Mouse (Mus musculus): ENCODE results near the gene Ip6k3. TPM values are rescaled to one million over a fixed set of nuclear protein-coding genes. Genes with fewer than 3 reads are reported as not detected.
A peak's percentile ranks its signal among the peaks of the same experiment; 100 is the strongest.

The Ip6k3 gene
- total RNA-seq (2014; fragmentation: Nextera tagmentation) (not detected in 2 replicates), total RNA-seq (2017) (not detected in 2 replicates)

DNA sequence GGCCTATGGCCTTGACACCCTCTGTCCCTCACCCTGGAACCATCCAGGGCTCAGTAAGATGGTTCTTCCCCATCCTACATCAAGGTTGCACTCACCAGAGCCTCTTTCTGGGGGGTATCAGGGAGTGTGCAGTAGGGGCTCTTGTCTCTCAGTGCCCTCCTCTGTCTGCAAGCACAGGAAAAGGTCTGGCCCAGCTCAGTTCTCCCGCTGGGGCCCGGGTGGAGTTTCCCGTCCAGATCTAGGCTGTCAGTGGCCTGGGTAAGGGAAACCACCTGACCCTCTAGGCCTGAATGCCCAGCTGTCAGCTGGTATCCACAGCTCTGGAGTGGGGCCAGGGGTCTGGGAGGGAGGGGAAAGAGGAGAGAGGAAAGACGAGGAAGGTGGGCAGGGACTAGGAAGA lies at the start of gene Ip6k3:
Gene Ip6k3, minus strand, starts transcription at position 251 of the 400 bp plus-strand sequence.
- no peak for ATAC-seq (replicated peaks; ENCODE audit: low FRiP score, low TSS enrichment, poor library complexity, severe bottlenecking)

GRCm38 (mm10) chr17:27212768-27213525 lies 45.4 kb upstream of the Ip6k3 start:
- ATAC-seq (replicated peaks; ENCODE audit: low FRiP score, low TSS enrichment, poor library complexity, severe bottlenecking) = no peak

- ATAC-seq (replicated peaks; ENCODE audit: low FRiP score, low TSS enrichment, poor library complexity, severe bottlenecking) = no peak
Measured at GRCm38 (mm10) chr17:27212006-27212405, 44.4 kb upstream of the Ip6k3 start.

DNA sequence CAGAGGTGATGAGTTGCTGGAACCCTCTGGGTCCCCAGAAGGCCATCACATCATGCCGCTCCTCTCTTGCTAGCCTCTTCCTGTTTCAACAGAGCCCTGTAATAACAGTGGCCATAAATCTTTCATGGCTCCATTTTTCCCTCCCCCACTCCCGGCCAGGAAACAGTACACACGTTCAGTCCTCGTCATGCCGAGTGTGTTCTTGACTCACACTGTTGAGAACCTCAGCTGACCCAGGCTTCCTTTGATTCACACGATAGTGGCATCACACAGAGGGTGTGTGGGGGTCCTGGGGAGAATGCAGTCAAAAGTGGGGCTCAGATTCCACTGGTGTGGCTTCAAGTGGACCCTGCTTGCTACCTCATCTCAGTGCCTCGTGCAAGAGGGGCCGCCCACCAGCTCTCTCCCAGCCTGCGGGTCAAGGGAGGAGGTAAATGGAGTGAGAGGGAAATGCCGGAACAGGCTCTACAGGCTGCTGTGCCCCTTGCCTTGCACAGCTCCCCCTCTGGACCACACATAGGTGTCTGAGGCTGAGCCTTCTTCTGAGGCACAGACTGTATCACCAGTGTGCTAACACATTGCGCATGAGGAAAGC lies 39.6 kb upstream of the Ip6k3 start:
- ATAC-seq (replicated peaks; ENCODE audit: low FRiP score, low TSS enrichment, poor library complexity, severe bottlenecking) = no peak

DNA sequence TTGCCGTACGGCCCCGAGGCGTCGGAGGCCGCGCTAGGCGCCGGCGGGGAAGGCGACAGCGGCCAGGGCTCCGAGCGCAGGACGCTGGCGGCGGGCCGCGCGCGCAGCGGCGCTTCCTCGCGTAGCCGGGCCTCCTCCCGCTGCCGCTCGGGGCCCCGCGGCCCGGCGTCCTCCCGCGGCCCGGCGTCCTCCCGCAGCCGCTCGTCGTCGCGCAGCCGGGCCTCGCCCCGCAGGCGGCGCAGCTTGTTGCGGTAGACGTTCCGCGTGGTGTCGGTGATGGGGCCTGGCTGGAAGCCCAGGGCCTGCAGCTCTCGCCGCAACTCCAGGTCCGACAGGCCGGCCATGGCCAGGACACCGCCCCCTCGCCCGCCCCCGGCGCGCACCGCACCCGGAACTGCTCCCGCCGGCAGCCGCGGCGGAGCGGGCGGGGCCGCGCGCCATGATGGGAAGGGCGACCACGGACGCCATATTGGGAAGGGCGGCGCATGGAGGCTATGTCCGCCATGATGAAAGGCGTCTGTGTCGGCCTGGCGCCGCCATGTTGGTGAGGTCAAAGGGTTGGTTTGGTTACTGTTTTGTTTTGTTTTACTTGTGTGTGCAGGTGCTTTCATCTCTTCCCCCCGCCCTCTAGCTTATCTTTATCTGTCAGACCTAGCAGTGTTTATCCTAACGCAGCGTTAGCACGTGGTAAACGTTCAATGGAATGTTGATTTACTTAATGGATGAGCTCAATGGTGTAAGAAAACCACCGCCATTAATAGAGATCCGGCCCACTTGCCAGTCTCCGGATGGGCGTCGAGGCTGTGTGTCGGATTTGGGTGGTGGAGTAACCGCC lies 36.7 kb upstream of the Ip6k3 start, which contains the start of gene Lemd2:
Gene Lemd2, minus strand, starts transcription at position 395 of the 835 bp plus-strand sequence.
- peak; percentile 72 for ATAC-seq (replicated peaks; ENCODE audit: low FRiP score, low TSS enrichment, poor library complexity, severe bottlenecking)

- no peak for ATAC-seq (replicated peaks; ENCODE audit: low FRiP score, low TSS enrichment, poor library complexity, severe bottlenecking)
Measured at GRCm38 (mm10) chr17:27203358-27204074, 35.9 kb upstream of the Ip6k3 start.

- no peak for ATAC-seq (replicated peaks; ENCODE audit: low FRiP score, low TSS enrichment, poor library complexity, severe bottlenecking)
Measured at GRCm38 (mm10) chr17:27202919-27203357, 35.3 kb upstream of the Ip6k3 start.

GRCm38 (mm10) chr17:27201981-27202380 lies 34.4 kb upstream of the Ip6k3 start:
- ATAC-seq (replicated peaks; ENCODE audit: low FRiP score, low TSS enrichment, poor library complexity, severe bottlenecking) = no peak

DNA sequence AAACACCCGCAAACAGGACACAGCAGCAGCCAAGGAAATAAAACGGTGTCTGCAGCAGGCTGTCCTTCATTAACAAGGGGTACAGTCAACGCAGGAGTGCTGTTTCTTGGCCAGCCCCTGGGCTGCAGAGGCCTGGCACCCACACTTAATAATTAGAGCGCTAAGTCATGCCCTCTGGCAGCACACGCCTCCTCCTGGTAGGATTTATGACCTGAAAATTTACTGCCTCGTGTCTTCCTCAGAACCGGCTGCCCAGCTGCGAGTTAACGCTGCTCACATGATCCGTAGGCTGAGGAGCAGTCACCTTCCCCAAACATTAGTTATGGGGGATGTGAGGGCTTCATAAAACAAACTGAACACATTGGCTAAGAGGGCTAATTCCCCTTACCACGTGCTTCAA lies 33.2 kb upstream of the Ip6k3 start:
- no peak for ATAC-seq (replicated peaks; ENCODE audit: low FRiP score, low TSS enrichment, poor library complexity, severe bottlenecking)

GRCm38 (mm10) chr17:27199864-27200263 lies 32.3 kb upstream of the Ip6k3 start:
- no peak for ATAC-seq (replicated peaks; ENCODE audit: low FRiP score, low TSS enrichment, poor library complexity, severe bottlenecking)

DNA sequence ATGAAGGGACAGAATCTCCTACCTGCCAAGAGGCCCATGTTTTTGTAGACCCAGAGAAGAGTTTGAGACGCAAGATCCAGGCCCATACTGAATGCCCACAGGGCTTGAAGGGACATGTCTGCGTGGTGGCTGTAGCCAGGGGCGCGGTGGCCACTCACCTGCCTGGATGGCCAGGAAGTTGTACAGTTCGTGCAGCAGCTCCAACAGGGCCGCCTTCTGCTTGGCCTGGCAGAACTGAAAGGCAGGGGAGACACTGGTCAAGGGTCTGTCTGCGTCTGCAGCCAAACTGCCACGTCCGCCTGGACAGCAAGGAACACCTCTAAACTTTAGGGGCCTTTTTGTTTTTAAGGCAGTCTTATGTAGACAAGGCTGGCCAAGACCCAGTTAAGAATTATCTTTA lies 31.6 kb upstream of the Ip6k3 start:
- no peak for ATAC-seq (replicated peaks; ENCODE audit: low FRiP score, low TSS enrichment, poor library complexity, severe bottlenecking)

DNA sequence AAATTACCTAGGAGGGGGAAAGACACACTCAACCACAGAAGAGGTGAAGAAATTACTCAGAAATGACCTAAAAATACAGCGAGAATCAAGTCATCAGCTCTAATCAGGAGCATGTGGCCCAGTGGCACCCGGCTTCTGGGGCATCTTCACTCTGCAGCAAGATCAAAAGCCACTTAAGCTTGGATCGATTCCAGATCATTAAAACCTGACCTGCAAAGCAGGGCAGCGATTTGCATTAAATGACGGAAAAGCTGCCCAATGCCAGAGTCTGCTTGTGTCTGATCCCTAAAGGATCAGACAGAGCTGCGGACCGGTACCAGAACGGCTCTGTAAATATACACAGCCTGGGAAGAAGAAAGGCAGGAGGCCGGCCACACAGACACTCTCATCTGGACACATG lies 28.6 kb upstream of the Ip6k3 start:
- no peak for ATAC-seq (replicated peaks; ENCODE audit: low FRiP score, low TSS enrichment, poor library complexity, severe bottlenecking)

DNA sequence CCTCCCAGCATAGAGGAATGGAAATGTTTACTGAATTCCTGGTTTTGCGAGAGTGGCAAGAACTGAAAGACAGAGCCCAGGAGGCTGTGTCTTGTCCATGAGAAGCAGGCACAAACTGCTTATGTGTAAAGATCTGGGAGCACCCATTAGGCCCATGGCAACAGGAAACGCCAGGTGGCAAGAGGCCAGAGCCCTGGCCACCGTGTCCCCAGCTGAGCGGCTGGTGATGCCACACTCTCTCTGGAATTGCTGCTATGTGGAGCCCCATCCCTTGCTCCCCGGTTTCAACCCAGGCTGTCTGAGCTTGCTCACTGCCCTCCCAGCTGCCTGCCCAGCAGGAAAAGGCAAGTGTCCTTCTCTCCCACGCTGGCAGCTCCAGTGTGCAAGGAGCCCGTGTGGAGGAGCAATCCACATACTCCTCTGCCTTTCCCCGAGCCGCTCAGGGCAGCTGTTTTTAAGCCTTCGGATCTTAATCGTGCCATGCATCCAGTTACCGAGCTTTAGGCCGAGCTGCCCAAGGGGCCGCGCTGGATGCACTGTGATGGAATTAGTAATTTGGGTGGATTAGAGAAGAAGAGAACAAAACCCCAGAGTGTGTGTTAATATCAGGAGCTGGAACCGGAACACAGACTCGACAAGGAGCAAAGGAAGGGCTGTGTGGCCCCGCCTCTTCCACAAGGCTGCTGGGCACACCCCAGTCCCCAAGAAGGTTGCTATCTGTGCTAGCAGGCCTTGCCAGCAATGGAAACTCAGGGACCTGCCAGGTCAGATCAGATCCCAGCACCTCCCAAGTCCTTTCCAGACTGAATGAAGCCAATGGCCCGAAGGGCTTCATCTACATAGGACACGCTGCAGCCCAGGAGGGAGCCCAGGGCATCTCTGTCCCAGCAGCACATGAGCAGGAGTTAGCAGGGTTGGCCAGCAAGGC lies 26.9 kb upstream of the Ip6k3 start:
- peak; percentile 80 for ATAC-seq (replicated peaks; ENCODE audit: low FRiP score, low TSS enrichment, poor library complexity, severe bottlenecking)

GRCm38 (mm10) chr17:27191804-27192203 lies 24.2 kb upstream of the Ip6k3 start:
- ATAC-seq (replicated peaks; ENCODE audit: low FRiP score, low TSS enrichment, poor library complexity, severe bottlenecking) = no peak

GRCm38 (mm10) chr17:27191189-27191588 lies 23.6 kb upstream of the Ip6k3 start:
- ATAC-seq (replicated peaks; ENCODE audit: low FRiP score, low TSS enrichment, poor library complexity, severe bottlenecking) = no peak

DNA sequence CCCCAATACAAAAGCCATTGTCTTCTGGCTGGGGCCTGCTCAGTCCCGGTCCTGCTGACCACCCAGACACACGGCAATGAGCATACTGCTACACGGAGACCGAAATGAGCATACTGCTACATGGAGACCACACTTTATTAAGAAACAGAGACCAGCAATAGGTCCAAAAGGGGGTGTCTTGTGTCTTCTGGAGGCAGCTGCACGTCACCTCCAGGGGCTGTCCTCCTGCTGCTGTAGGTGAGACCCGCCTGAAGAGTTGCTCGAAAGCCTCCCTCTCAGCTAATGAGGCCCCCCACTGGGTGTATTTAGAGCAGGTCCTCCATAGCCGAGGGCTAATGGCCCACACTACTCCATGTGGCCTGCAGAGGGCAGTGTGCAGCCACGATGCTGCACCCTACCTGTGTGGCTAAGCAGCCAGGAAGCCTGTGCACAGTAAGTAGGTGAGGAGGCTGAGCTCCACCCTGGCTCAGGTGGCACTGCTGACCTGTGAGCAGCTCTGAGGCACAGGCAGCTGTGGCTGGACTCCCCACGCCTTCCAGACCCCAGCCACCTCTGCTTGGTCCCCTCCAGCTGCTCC lies 22.1 kb upstream of the Ip6k3 start:
- peak; percentile 71 for ATAC-seq (replicated peaks; ENCODE audit: low FRiP score, low TSS enrichment, poor library complexity, severe bottlenecking)

GRCm38 (mm10) chr17:27188883-27189282 lies 21.3 kb upstream of the Ip6k3 start:
- ATAC-seq (replicated peaks; ENCODE audit: low FRiP score, low TSS enrichment, poor library complexity, severe bottlenecking) = no peak

DNA sequence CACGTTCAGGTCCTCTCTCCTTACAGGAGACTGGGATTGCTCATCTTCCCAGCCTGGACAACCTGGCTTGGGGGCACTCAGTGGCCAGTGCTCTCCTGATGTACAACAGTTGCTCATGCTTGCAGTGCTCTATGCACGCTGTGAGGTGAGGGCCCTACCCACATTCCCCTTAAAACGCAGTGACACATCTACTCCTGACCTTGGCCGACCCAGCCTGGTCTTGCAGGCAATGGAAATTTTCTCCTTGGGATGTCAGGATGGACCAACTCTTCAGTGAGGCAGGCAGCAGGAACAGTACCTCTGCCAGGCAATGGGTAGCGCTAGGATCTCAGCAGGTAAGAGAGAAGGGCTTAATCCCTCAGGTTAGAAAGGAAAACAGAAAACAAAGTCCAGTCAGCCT lies 19.5 kb upstream of the Ip6k3 start:
- no peak for ATAC-seq (replicated peaks; ENCODE audit: low FRiP score, low TSS enrichment, poor library complexity, severe bottlenecking)

Data from megakaryocyte-erythroid progenitor cell, adult 5-6 weeks (primary cell).